Mouse (Mus musculus) lung, adult 2 months (tissue): ENCODE measurements at regions not wholly inside any gene's neighbourhood (a gene's known extent, or its start where the extent isn't known, plus 50 kb on each side); places are given as distances from the start of the nearest gene placed in this dataset.

Experiments used
- CTCF ChIP-seq: fragments of 200-500 bp; IDR thresholded peaks from 2 replicates; pipeline ENCODE4 v1.5.1; 2011; ENCODE audit warnings: mild to moderate bottlenecking, low read length, control low read depth; ENCODE audit not compliant: insufficient read depth
- POLR2A ChIP-seq: fragments of 200-500 bp; IDR thresholded peaks from 2 replicates; pipeline ENCODE4 v1.6.1; 2011; ENCODE audit warnings: low read depth, mild to moderate bottlenecking, control low read depth, low read length, borderline replicate concordance; ENCODE audit errors: extremely low read depth

GRCm38 (mm10) chr3:39528087-39528486, 641.3 kb downstream of the Fat4 start:
- TF ChIP-seq CTCF: no peak
- no peak for TF ChIP-seq POLR2A
